Mouse (Mus musculus) mouse trophoblast stem cell (cell line): ENCODE measurements around the gene Zfp804a.

Experiments
- in situ Hi-C, 2 experiments: fragments of 300-500 bp; cut with MseI, MboI; formaldehyde crosslinking; loops; 2 replicates in 1 of 2; 3 replicates in 1 of 2; pipeline ENCODE4 v1.15.1; 2025

Gene Zfp804a

GRCm38 (mm10) chr2:82053185-82053891 is at the start of gene Zfp804a:
Zfp804a (plus strand) TSS chr2:82053222.
- in situ Hi-C loops, result no loop called here

- in situ Hi-C loops, result no loop called here
Measured at GRCm38 (mm10) chr2:82051635-82052034, 1.4 kb upstream of the Zfp804a start.

GRCm38 (mm10) chr2:82052338-82053184 is 461 bp upstream of the Zfp804a start:
- in situ Hi-C loops, result no loop called here

GRCm38 (mm10) chr2:82054446-82054845 is 1.4 kb downstream of the Zfp804a start:
- in situ Hi-C loops, result no loop called here

GRCm38 (mm10) chr2:82064671-82065070 is 11.6 kb downstream of the Zfp804a start:
- in situ Hi-C loops, result no loop called here

GRCm38 (mm10) chr2:82067912-82068311 is 14.9 kb downstream of the Zfp804a start:
- in situ Hi-C loops, result no loop called here

GRCm38 (mm10) chr2:82069172-82069571 is 16.1 kb downstream of the Zfp804a start:
- in situ Hi-C loops, result no loop called here

- in situ Hi-C loops, result no loop called here
Measured at GRCm38 (mm10) chr2:82076883-82077282, 23.9 kb downstream of the Zfp804a start.

GRCm38 (mm10) chr2:82078287-82078994 is 25.4 kb downstream of the Zfp804a start:
- in situ Hi-C loops, result no loop called here

- in situ Hi-C loops, result no loop called here
Measured at GRCm38 (mm10) chr2:82080678-82081077, 27.7 kb downstream of the Zfp804a start.

GRCm38 (mm10) chr2:82113148-82113547 is 60.1 kb downstream of the Zfp804a start:
- in situ Hi-C loops, result no loop called here

- in situ Hi-C loops, result no loop called here
Measured at GRCm38 (mm10) chr2:82113650-82114049, 60.6 kb downstream of the Zfp804a start.

- in situ Hi-C loops, result no loop called here
Measured at GRCm38 (mm10) chr2:82119577-82119976, 66.6 kb downstream of the Zfp804a start.

- in situ Hi-C loops, result no loop called here
Measured at GRCm38 (mm10) chr2:82178693-82179092, 125.7 kb downstream of the Zfp804a start.

- in situ Hi-C loops, result no loop called here
Measured at GRCm38 (mm10) chr2:82181010-82181409, 128.0 kb downstream of the Zfp804a start.

- in situ Hi-C loops, result no loop called here
Measured at GRCm38 (mm10) chr2:82199901-82200300, 146.9 kb downstream of the Zfp804a start.

- in situ Hi-C loops, result no loop called here
Measured at GRCm38 (mm10) chr2:82200616-82201015, 147.6 kb downstream of the Zfp804a start.

GRCm38 (mm10) chr2:82210605-82211004 is 157.6 kb downstream of the Zfp804a start:
- in situ Hi-C loops, result no loop called here

GRCm38 (mm10) chr2:82211972-82212371 is 158.9 kb downstream of the Zfp804a start:
- in situ Hi-C loops, result no loop called here

- in situ Hi-C loops, result no loop called here
Measured at GRCm38 (mm10) chr2:82217873-82218272, 164.9 kb downstream of the Zfp804a start.

GRCm38 (mm10) chr2:82246020-82246419 is 193.0 kb downstream of the Zfp804a start:
- in situ Hi-C loops, result no loop called here

- in situ Hi-C loops, result no loop called here
Measured at GRCm38 (mm10) chr2:82246902-82247522, 194.0 kb downstream of the Zfp804a start.
